Mouse (Mus musculus): ENCODE measurements at regions not wholly inside any gene's neighbourhood (a gene's known extent, or its start where the extent isn't known, plus 50 kb on each side); places are given as distances from the start of the nearest gene placed in this dataset.

DNA sequence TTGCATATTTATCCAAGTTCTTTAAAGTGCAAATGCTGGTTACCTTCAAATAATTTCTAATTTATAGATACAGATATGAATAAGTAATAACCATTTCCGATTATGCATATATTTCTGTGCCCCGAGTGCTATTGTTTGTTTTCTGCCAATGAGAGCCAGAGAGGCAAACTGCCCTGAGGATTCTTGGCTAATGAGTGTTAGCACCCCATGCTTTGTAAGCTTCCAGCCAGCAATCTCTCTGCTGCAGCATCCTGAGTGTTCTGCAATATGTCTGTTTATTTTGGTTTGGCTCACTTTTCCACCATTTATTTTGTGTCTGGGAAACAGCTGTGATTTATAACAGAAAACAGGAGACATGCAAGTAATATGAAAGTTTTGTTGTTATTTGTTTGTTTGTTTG, 178.1 kb downstream of the 9330182O14Rik start:
- H3K27ac ChIP-seq (ENCODE audit: control insufficient read depth, low read depth, low read length) = no peak overlapping the region
- TF ChIP-seq E2F4 (IDR thresholded peaks at IDR 0.05; ENCODE audit: borderline replicate concordance, low read depth, low read length) = no peak
- TF ChIP-seq SIN3A (IDR thresholded peaks at IDR 0.05; ENCODE audit: low read length) = no peak

DNA sequence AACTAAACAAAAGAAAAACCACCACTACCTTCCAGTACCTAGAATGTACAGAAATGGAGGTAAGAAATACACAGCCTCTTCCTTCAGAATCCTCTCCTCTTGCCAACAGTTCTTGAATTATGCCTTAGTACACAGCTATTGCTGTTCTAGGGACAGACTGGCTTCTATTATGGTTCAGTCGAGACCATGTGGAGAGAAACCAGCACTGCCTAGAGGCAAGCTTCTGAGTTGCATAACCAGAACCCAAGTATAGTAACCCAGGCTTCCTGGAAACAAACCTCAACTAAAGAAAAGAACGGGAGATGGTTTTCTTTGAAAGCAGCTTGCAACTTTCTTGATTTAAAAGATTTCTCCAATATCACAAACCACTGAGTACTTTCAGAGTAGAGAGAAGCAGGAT, 205.6 kb downstream of the 9330182O14Rik start:
- TF ChIP-seq RCOR1 (IDR thresholded peaks at IDR 0.05; ENCODE audit: low read depth, low read length) = no peak
- Histone ChIP-seq H3K27me3 (ENCODE audit: control insufficient read depth in 1 of 2, insufficient read depth in 2 of 2, low read length in 2 of 2) (no peaks in the 10 kb centered on the region), H3K27ac (ENCODE audit: control insufficient read depth, low read depth, low read length) (no peak overlapping the region), H3K36me3 (ENCODE audit: control insufficient read depth in 1 of 2, insufficient read depth in 2 of 2, low read length in 2 of 2) (no peaks in the 10 kb centered on the region), H3K9me3 (replicated peaks; ENCODE audit: insufficient read depth, low read length) (no peaks in the 10 kb centered on the region), H3K4me3 (ENCODE audit: control insufficient read depth in 1 of 2, insufficient read depth in 1 of 2, low read depth in 2 of 2, low read length in 2 of 2) (no peak overlapping the region), H3K9ac (ENCODE audit: control insufficient read depth, low read depth, low read length, poor library complexity, severe bottlenecking) (no peak overlapping the region), H3K4me1 (ENCODE audit: control insufficient read depth in 1 of 2, insufficient read depth in 2 of 2, low read length in 2 of 2) (no peaks in the 10 kb centered on the region), H3K79me2 (ENCODE audit: control insufficient read depth, insufficient read depth, low read length, poor library complexity) (no peaks in the 10 kb centered on the region)
- DNase-seq (ENCODE audit: low read depth, low spot score) = no peak

More for the DNA sequence above, 178.1 kb downstream of the 9330182O14Rik start:
- Histone ChIP-seq H3K9ac (ENCODE audit: control insufficient read depth, low read depth, low read length, poor library complexity, severe bottlenecking) (no peak overlapping the region), H3K79me2 (ENCODE audit: control insufficient read depth, insufficient read depth, low read length, poor library complexity) (no peaks in the 10 kb centered on the region), H3K36me3 (ENCODE audit: control insufficient read depth in 1 of 2, insufficient read depth in 2 of 2, low read length in 2 of 2) (no peaks in the 10 kb centered on the region), H3K27me3 (ENCODE audit: control insufficient read depth in 1 of 2, insufficient read depth in 2 of 2, low read length in 2 of 2) (no peaks in the 10 kb centered on the region), H3K9me3 (replicated peaks; ENCODE audit: insufficient read depth, low read length) (no peaks in the 10 kb centered on the region), H3K4me1 (ENCODE audit: control insufficient read depth in 1 of 2, insufficient read depth in 2 of 2, low read length in 2 of 2) (no peaks in the 10 kb centered on the region), H3K4me3 (ENCODE audit: control insufficient read depth in 1 of 2, insufficient read depth in 1 of 2, low read depth in 2 of 2, low read length in 2 of 2) (no peak overlapping the region)
- no peak for DNase-seq (ENCODE audit: low read depth, low spot score)

DNA sequence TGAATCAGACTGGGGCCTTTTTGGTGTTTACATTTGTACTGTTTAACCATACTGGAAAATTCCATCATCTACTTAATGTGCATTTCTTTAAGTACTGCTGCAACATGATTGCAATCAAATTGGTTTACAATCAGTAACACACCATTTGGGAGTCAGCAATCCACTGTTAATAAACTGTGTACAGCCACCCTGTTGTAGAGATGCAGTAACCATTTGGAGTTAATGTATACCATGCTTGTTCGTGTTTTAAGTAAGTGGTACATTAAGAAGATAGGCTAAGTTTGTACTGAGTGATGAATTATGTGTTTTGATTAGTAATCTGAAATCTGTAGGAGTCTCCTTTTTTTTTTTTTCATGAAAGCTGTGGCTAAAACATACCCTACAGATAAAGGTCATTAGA, 206.1 kb downstream of the 9330182O14Rik start:
- Histone ChIP-seq H3K9ac (ENCODE audit: control insufficient read depth, low read depth, low read length, poor library complexity, severe bottlenecking) (no peak overlapping the region), H3K79me2 (ENCODE audit: control insufficient read depth, insufficient read depth, low read length, poor library complexity) (no peaks in the 10 kb centered on the region), H3K27ac (ENCODE audit: control insufficient read depth, low read depth, low read length) (no peak overlapping the region), H3K36me3 (ENCODE audit: control insufficient read depth in 1 of 2, insufficient read depth in 2 of 2, low read length in 2 of 2) (no peaks in the 10 kb centered on the region), H3K4me1 (ENCODE audit: control insufficient read depth in 1 of 2, insufficient read depth in 2 of 2, low read length in 2 of 2) (no peaks in the 10 kb centered on the region), H3K9me3 (replicated peaks; ENCODE audit: insufficient read depth, low read length) (no peaks in the 10 kb centered on the region), H3K4me3 (ENCODE audit: control insufficient read depth in 1 of 2, insufficient read depth in 1 of 2, low read depth in 2 of 2, low read length in 2 of 2) (no peak overlapping the region), H3K27me3 (ENCODE audit: control insufficient read depth in 1 of 2, insufficient read depth in 2 of 2, low read length in 2 of 2) (no peaks in the 10 kb centered on the region)
- TF ChIP-seq MAFK (IDR thresholded peaks at IDR 0.05; ENCODE audit: borderline replicate concordance, low read depth, low read length) (no peak), TBP (IDR thresholded peaks at IDR 0.05; ENCODE audit: low read depth, low read length) (no peak), MAZ (IDR thresholded peaks at IDR 0.05; ENCODE audit: low read depth, low read length) (no peak), SIN3A (IDR thresholded peaks at IDR 0.05; ENCODE audit: low read length) (no peak), SMC3 (IDR thresholded peaks at IDR 0.05; ENCODE audit: low read depth, low read length) (no peak), USF1 (IDR thresholded peaks at IDR 0.05; ENCODE audit: low read depth, low read length) (no peak), BHLHE40 (IDR thresholded peaks at IDR 0.05; ENCODE audit: borderline replicate concordance, low read depth, low read length) (no peak), POLR2A (IDR thresholded peaks at IDR 0.05; ENCODE audit: control insufficient read depth in 1 of 2, insufficient read depth in 1 of 2, low read depth in 1 of 2, low read length in 2 of 2, poor library complexity in 1 of 2) (no peak), MEF2A (IDR thresholded peaks at IDR 0.05; ENCODE audit: extremely low read depth, insufficient replicate concordance, low read depth, low read length, poor library complexity, severe bottlenecking) (no peak), HCFC1 (IDR thresholded peaks at IDR 0.05; ENCODE audit: low read depth, low read length) (no peak), MAX (IDR thresholded peaks at IDR 0.05; ENCODE audit: low read length) (no peak), GATA1 (IDR thresholded peaks at IDR 0.05; ENCODE audit: low read depth, low read length) (no peak), NELFE (IDR thresholded peaks at IDR 0.05; ENCODE audit: low read depth, low read length) (no peak), POLR2AphosphoS2 (IDR thresholded peaks at IDR 0.05; ENCODE audit: low read length) (no peak), NRF1 (IDR thresholded peaks at IDR 0.05; ENCODE audit: insufficient read depth, low read depth, low read length, poor library complexity, severe bottlenecking) (no peak), CHD2 (IDR thresholded peaks at IDR 0.05; ENCODE audit: low read length) (no peak), MYC (IDR thresholded peaks at IDR 0.05; ENCODE audit: low read depth, low read length) (no peak), TAL1 (IDR thresholded peaks at IDR 0.05; ENCODE audit: low read length) (no peak), ELF1 (IDR thresholded peaks at IDR 0.05; ENCODE audit: low read depth, low read length) (no peak), ZNF384 (IDR thresholded peaks at IDR 0.05; ENCODE audit: low read depth, low read length) (no peak)
- no peak for DNase-seq (ENCODE audit: low read depth, low spot score)

Data from MEL (cell line).